In the genomic region with DNA sequence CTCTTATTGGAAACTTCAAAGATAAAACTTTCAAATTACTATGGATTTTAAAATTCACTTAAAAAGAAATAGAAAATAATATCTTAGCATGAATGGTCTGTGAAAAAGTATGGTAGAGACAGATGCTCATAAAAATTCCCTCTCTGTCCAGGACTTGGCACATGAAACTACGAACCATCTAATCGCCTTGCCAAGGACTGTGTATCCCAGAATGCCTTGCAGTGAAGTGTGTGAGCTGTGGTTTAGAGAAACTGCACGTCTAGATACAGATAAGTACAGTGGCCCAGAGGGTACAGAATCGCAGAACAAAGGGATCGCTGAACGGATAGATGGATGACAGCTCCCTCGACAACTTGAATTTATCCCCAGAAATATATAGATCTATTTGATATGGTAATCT, we compare ENCODE assay signal across 23 mouse cellular contexts. TPM values are rescaled to one million over a fixed set of nuclear protein-coding genes. Genes with fewer than 3 reads are reported as not detected.
DNase-seq lines count a peak whose midpoint lies in the region; ATAC-seq and TF ChIP-seq lines count a peak whose summit lies in the region.
"Had no signal": no experiment of that assay in that cellular context is flagged by ENCODE, and none has a peak within 500 bp of the region (broad histone marks: within the 10 kb centered on the region; RNA-seq: fewer than 3 reads in every experiment).

No protein-coding gene starts in this region.

- peak; percentile 44 to 49 for DNase-seq in cerebellum, postnatal 10 days
- no peak for DNase-seq in cerebellum, adult 9-11 months
- peak; percentile 58 for DNase-seq in brain, embryonic 14.5 days (ENCODE audit: low read depth)
- DNase-seq in heart, embryonic 10.5 days (ENCODE audit: low spot score): no peak
- DNase-seq: adrenal gland, adult 8-10 months; adrenal gland, postnatal 25 days; cerebellum, adult 11 months; cerebellum, adult 2 months; cerebellum, postnatal 14 days; gastrocnemius, postnatal 10 days; gastrocnemius, postnatal 36 days; heart, adult 2 months; heart, postnatal 10 days; heart, postnatal 36 days had no signal

- H3K9me3 ChIP-seq in intestine, embryonic 15.5 days: no peaks in the 10 kb centered on the region; the same call in 1 of the 2 replicates
- no peaks in the 10 kb centered on the region for H3K9me3 ChIP-seq in intestine, postnatal 0 days (ENCODE audit: control insufficient read depth)
- no peaks in the 10 kb centered on the region for H3K9me3 ChIP-seq in heart, embryonic 10.5 days
- H3K9me3 ChIP-seq: heart, embryonic 15.5 days; hindbrain, embryonic 13.5 days had no signal

- H3K36me3 ChIP-seq in intestine, embryonic 15.5 days: no peaks in the 10 kb centered on the region
- no peaks in the 10 kb centered on the region for H3K36me3 ChIP-seq in intestine, postnatal 0 days (ENCODE audit: control insufficient read depth, insufficient read depth)
- no peaks in the 10 kb centered on the region for H3K36me3 ChIP-seq in heart, embryonic 10.5 days
- H3K36me3 ChIP-seq: heart, embryonic 15.5 days; hindbrain, embryonic 10.5 days; hindbrain, embryonic 13.5 days had no signal

- no peak overlapping the region for H3K4me3 ChIP-seq in intestine, embryonic 15.5 days (replicated peaks)
- H3K4me3 ChIP-seq in intestine, postnatal 0 days (ENCODE audit: low read depth, low read length): no peak overlapping the region
- H3K4me3 ChIP-seq in heart, embryonic 10.5 days: no peak overlapping the region
- H3K4me3 ChIP-seq: heart, adult 2 months; heart, embryonic 15.5 days; hindbrain, embryonic 10.5 days; hindbrain, embryonic 13.5 days had no signal

- 0 out of 2 replicates have a peak overlapping the region, but pooled peaks have one; percentile 20 for H3K4me2 ChIP-seq in intestine, embryonic 15.5 days (replicated peaks)
- H3K4me2 ChIP-seq in intestine, postnatal 0 days (replicated peaks; ENCODE audit: low read depth): no peak overlapping the region
- H3K4me2 ChIP-seq: heart, embryonic 11.5 days; heart, embryonic 15.5 days; hindbrain, embryonic 13.5 days had no signal

- ATAC-seq in intestine, embryonic 15.5 days: no peak
- no peak for ATAC-seq in intestine, postnatal 0 days
- 0 out of 2 replicates have a peak, but pooled peaks have one; percentile 64 for ATAC-seq in megakaryocyte-erythroid progenitor cell, adult 5-6 weeks (replicated peaks; ENCODE audit: low FRiP score, low TSS enrichment, poor library complexity, severe bottlenecking)
- ATAC-seq: activated CD4-positive, CD25-positive, alpha-beta regulatory T cell, adult 4 months; hindbrain, embryonic 16.5 days had no signal

- no peak for TF ChIP-seq CTCF in intestine, postnatal 0 days (IDR thresholded peaks at IDR 0.05; ENCODE audit: low read depth)
- TF ChIP-seq CTCF in brain, embryonic 14.5 days (IDR thresholded peaks at IDR 0.05; ENCODE audit: borderline replicate concordance, extremely low read depth, insufficient read depth, insufficient read length): no peak

- 84% methylated on average over 7 of the region's 7 CpGs for WGBS in intestine, embryonic 15.5 days
- WGBS in intestine, postnatal 0 days: 85% methylated on average over 7 of the region's 7 CpGs
- 84% methylated on average over 7 of the region's 7 CpGs for WGBS in heart, embryonic 10.5 days

- no peak for TF ChIP-seq POLR2A in brain, embryonic 14.5 days (IDR thresholded peaks at IDR 0.05; ENCODE audit: borderline replicate concordance, extremely low read depth, insufficient read depth, insufficient read length, poor library complexity, severe bottlenecking)

- H3K4me1 ChIP-seq in intestine, embryonic 15.5 days (replicated peaks): peaks cover 3% of the 10 kb centered on the region
- H3K4me1 ChIP-seq in intestine, postnatal 0 days (replicated peaks; ENCODE audit: control insufficient read depth, insufficient read depth, low read length): 0 out of 2 replicates have a peak, but pooled peaks cover 3% of the 10 kb centered on the region
- peaks cover 5% of the 10 kb centered on the region for H3K4me1 ChIP-seq in heart, embryonic 10.5 days
- H3K4me1 ChIP-seq: heart, embryonic 15.5 days; hindbrain, embryonic 13.5 days had no signal

- no peak overlapping the region for H3K9ac ChIP-seq in intestine, embryonic 15.5 days
- no peak overlapping the region for H3K9ac ChIP-seq in intestine, postnatal 0 days (ENCODE audit: low read depth, low read length)
- H3K9ac ChIP-seq: heart, embryonic 15.5 days; hindbrain, embryonic 13.5 days had no signal

- no peak overlapping the region for H3K27ac ChIP-seq in intestine, embryonic 15.5 days
- no peak overlapping the region for H3K27ac ChIP-seq in intestine, postnatal 0 days (ENCODE audit: low read depth, low read length)
- H3K27ac ChIP-seq in heart, embryonic 10.5 days: no peak overlapping the region
- H3K27ac ChIP-seq: heart, adult 2 months; heart, embryonic 15.5 days; hindbrain, embryonic 10.5 days; hindbrain, embryonic 13.5 days had no signal

- H3K27me3 ChIP-seq in intestine, embryonic 15.5 days (replicated peaks): no peaks in the 10 kb centered on the region
- no peaks in the 10 kb centered on the region for H3K27me3 ChIP-seq in intestine, postnatal 0 days (replicated peaks; ENCODE audit: control insufficient read depth, insufficient read depth, low read length)
- no peaks in the 10 kb centered on the region for H3K27me3 ChIP-seq in heart, embryonic 10.5 days (ENCODE audit: insufficient read depth, poor library complexity, severe bottlenecking)
- H3K27me3 ChIP-seq: heart, embryonic 15.5 days; hindbrain, embryonic 13.5 days had no signal

RNA-seq across cellular contexts. Expression of gene Map3k1, which starts 9.0 kb away (rescaled TPM):
- 22.3 and 24.1 TPM in 2 replicates for polyA plus RNA-seq in intestine, embryonic 15.5 days (2015; fragmentation: Nextera tagmentation; extraction: Ambion mirVana)
- 11.8 and 14.6 TPM in 2 replicates for polyA plus RNA-seq in intestine, postnatal 0 days (2015; fragmentation: Nextera tagmentation; extraction: Ambion mirVana)
- 8.1 and 15.2 TPM in 2 replicates for polyA plus RNA-seq in brain, embryonic 14.5 days (2012; rRNA removed)
- total RNA-seq in megakaryocyte-erythroid progenitor cell, adult 5-6 weeks (2014; fragmentation: Nextera tagmentation): 12.2 and 13.6 TPM in 2 replicates
- total RNA-seq in megakaryocyte-erythroid progenitor cell, adult 5-6 weeks (2017): 10.7 and 36.0 TPM in 2 replicates
- polyA plus RNA-seq in heart, embryonic 10.5 days (2016; fragmentation: Nextera tagmentation; extraction: Ambion mirVana): 13.8 and 16.6 TPM in 2 replicates

Comparison
In these comparisons a context has a peak if more than half of its experiments do, and no peak if none do; other contexts are left out.
1. DNase-seq: peak in cerebellum, postnatal 10 days (2 of 2) and brain, embryonic 14.5 days (single experiment); none in cerebellum, adult 9-11 months (single experiment) and heart, embryonic 10.5 days (single experiment).